Mouse (Mus musculus): ENCODE data around the gene Ccdc6. TPM values are rescaled to one million over a fixed set of nuclear protein-coding genes. Genes with fewer than 3 reads are reported as not detected.

Gene Ccdc6
- polyA plus RNA-seq, 1 experiment from 2014 or later = 10.7 TPM

DNA sequence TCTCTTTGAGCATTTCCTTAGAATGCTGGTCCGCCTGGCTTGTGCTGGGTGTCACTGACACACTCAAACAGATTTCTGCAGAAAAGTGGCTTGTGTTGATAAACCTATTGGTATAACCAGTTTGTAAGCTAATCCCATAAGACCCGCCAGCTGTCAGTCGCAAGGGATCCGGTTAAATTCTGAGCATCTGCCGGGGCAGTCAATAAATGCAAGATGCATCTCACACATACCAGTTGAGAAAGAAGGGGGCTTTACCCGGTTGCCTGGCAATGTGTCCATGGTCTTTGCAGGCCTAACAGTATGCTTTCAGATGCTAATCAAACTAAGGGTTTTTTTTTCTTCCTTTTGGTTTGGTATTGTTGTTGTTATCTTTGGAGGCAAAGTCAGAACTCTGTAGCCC lies 42.4 kb downstream of the Ccdc6 start:
- H3K4me1 ChIP-seq (ENCODE audit: insufficient read depth, low read depth, low read length) = peaks cover 2% of the 10 kb centered on the region; the same call in 1 of the 2 replicates
- ATAC-seq (no peak), DNase-seq (ENCODE audit: low spot score) (no peak)
- H3K27me3 ChIP-seq (replicated peaks; ENCODE audit: insufficient read depth, low read length) = no peaks in the 10 kb centered on the region
- H3K27ac ChIP-seq (ENCODE audit: low read length) = no peak overlapping the region
- no peak for TF ChIP-seq CTCF (IDR thresholded peaks at IDR 0.05)
- TF ChIP-seq EP300 (IDR thresholded peaks at IDR 0.05) = no peak
- H3K36me3 ChIP-seq (ENCODE audit: insufficient read depth, low read length) = no peaks in the 10 kb centered on the region
- WGBS = 84% methylated on average over 6 of the region's 6 CpGs
- H3K4me2 ChIP-seq (replicated peaks; ENCODE audit: low read depth, low read length) = no peak overlapping the region
- H3K9ac ChIP-seq (replicated peaks; ENCODE audit: low read depth) = no peak overlapping the region
- no peak overlapping the region for H3K4me3 ChIP-seq (ENCODE audit: low read depth, low read length)
- no peaks in the 10 kb centered on the region for H3K9me3 ChIP-seq (ENCODE audit: low read length)

DNA sequence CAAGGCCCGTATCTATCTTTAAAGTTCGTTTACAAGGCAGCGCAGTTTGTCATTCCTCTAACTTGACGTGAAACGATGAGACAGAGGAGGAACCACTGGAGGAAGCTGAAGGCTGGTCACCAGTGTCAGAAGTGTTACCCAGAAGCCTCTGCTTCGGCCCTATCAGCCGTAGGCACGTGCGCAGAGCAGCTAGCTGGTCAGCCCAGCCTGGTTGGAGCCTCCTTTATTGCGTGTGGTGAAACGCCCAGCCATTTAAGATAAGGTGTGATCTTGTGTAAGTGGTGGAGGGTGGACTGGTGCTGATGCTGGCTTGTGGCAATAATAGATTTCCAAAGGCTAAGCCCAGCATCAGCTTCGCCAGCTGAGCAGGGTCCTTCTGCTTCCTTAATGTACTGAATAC lies 43.5 kb downstream of the Ccdc6 start:
- Histone ChIP-seq H3K27ac (ENCODE audit: low read length) (no peak overlapping the region), H3K27me3 (replicated peaks; ENCODE audit: insufficient read depth, low read length) (no peaks in the 10 kb centered on the region), H3K4me1 (ENCODE audit: insufficient read depth, low read depth, low read length) (peaks cover 2% of the 10 kb centered on the region; the same call in 1 of the 2 replicates), H3K9me3 (ENCODE audit: low read length) (no peaks in the 10 kb centered on the region), H3K36me3 (ENCODE audit: insufficient read depth, low read length) (0 out of 2 replicates have a peak, but pooled peaks cover 4% of the 10 kb centered on the region), H3K4me2 (replicated peaks; ENCODE audit: low read depth, low read length) (no peak overlapping the region), H3K9ac (replicated peaks; ENCODE audit: low read depth) (no peak overlapping the region), H3K4me3 (ENCODE audit: low read depth, low read length) (no peak overlapping the region)
- TF ChIP-seq EP300 (IDR thresholded peaks at IDR 0.05) (no peak), CTCF (IDR thresholded peaks at IDR 0.05) (no peak)
- DNase-seq (ENCODE audit: low spot score) (no peak), ATAC-seq (no peak)
- WGBS = 78% methylated on average over 12 of the region's 12 CpGs

DNA sequence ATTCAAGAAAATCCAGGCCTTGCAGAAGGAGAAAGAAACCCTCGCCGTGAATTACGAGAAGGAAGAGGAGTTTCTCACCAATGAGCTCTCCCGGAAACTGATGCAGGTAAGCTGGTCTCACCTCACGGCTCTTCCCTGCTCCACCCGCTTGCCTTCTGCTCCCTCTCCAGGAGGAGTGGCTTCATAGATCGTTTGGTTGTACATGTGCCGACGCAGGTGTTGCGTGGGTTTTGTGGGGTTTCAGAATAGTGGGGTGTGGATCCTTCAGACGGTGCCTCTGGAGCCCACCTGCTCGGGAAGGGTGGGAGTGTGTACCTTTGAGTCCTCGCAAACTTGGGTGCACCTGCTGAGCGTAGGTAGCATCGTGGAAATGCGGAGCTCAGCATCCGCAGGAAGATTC lies 45.7 kb downstream of the Ccdc6 start:
- Histone ChIP-seq H3K4me2 (replicated peaks; ENCODE audit: low read depth, low read length) (no peak overlapping the region), H3K27ac (ENCODE audit: low read length) (no peak overlapping the region), H3K9me3 (ENCODE audit: low read length) (no peaks in the 10 kb centered on the region), H3K4me1 (ENCODE audit: insufficient read depth, low read depth, low read length) (peaks cover 2% of the 10 kb centered on the region; the same call in 1 of the 2 replicates), H3K27me3 (replicated peaks; ENCODE audit: insufficient read depth, low read length) (no peaks in the 10 kb centered on the region), H3K36me3 (ENCODE audit: insufficient read depth, low read length) (0 out of 2 replicates have a peak, but pooled peaks cover 11% of the 10 kb centered on the region), H3K9ac (replicated peaks; ENCODE audit: low read depth) (no peak overlapping the region), H3K4me3 (ENCODE audit: low read depth, low read length) (no peak overlapping the region)
- DNase-seq (ENCODE audit: low spot score) = no peak
- no peak for TF ChIP-seq CTCF (IDR thresholded peaks at IDR 0.05)
- TF ChIP-seq EP300 (IDR thresholded peaks at IDR 0.05) = no peak
- 93% methylated on average over 17 of the region's 17 CpGs for WGBS
- ATAC-seq = no peak

DNA sequence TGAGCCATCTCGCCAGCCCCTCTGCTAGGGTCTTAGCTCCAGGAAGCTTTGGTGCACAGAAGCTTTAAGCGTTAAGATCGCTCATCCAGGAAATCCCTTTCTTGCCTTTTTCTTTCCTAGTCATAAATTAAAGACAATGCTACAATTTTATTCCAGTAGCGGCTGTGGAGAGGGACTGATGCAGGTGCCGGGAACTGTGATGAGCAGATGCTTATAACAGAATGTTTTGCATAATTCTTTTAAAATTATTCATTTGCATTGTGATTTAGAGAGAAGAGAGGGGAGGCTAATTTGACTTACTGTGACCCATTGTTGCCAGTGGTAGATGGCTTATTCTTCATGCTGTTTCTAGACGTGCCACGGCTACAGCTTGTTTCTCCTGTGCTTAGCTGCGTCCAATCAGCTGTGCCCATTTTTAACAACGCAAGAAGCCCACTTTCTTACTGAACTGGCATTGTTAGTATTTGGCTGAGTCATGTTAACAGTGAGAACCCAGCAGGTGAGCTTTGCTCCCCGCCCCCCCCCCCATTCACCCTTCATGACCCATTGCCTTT lies 47.2 kb downstream of the Ccdc6 start:
- Histone ChIP-seq H3K27ac (ENCODE audit: low read length) (no peak overlapping the region), H3K4me1 (ENCODE audit: insufficient read depth, low read depth, low read length) (peaks cover 4% of the 10 kb centered on the region; the same call in 1 of the 2 replicates), H3K9ac (replicated peaks; ENCODE audit: low read depth) (no peak overlapping the region), H3K9me3 (ENCODE audit: low read length) (no peaks in the 10 kb centered on the region), H3K4me2 (replicated peaks; ENCODE audit: low read depth, low read length) (no peak overlapping the region), H3K36me3 (ENCODE audit: insufficient read depth, low read length) (0 out of 2 replicates have a peak, but pooled peaks cover 11% of the 10 kb centered on the region), H3K27me3 (replicated peaks; ENCODE audit: insufficient read depth, low read length) (no peaks in the 10 kb centered on the region), H3K4me3 (ENCODE audit: low read depth, low read length) (no peak overlapping the region)
- TF ChIP-seq EP300 (IDR thresholded peaks at IDR 0.05) (no peak), CTCF (IDR thresholded peaks at IDR 0.05) (no peak)
- ATAC-seq (no peak), DNase-seq (ENCODE audit: low spot score) (no peak)
- 92% methylated on average over 10 of the region's 10 CpGs for WGBS

DNA sequence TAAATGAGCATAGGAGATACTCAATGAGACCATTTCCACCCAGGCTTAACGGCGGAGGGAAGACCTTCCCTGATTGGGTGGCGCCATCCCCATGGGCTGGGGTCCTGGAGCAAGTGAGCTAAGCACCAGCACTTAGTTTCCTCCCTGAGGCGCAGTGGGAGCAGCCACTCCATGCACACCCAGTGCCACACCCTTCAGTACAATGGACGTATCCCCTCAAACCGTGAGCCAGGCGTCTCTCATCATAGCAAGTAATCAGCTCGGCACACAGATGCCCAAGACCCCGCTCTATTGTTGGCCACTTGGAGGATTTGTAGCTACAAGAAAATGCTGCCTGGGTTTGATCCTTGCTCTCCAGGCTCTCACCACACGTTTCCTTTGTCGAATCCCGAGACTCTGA lies 49.0 kb downstream of the Ccdc6 start:
- WGBS = 97% methylated on average over 12 of the region's 12 CpGs
- H3K4me3 ChIP-seq (ENCODE audit: low read depth, low read length) = no peak overlapping the region
- no peak overlapping the region for H3K27ac ChIP-seq (ENCODE audit: low read length)
- no peak overlapping the region for H3K9ac ChIP-seq (replicated peaks; ENCODE audit: low read depth)
- 0 out of 2 replicates have a peak, but pooled peaks cover 3% of the 10 kb centered on the region for H3K4me1 ChIP-seq (ENCODE audit: insufficient read depth, low read depth, low read length)
- no peak overlapping the region for H3K4me2 ChIP-seq (replicated peaks; ENCODE audit: low read depth, low read length)
- TF ChIP-seq CTCF (IDR thresholded peaks at IDR 0.05) (no peak), EP300 (IDR thresholded peaks at IDR 0.05) (no peak)
- 0 out of 2 replicates have a peak, but pooled peaks cover 11% of the 10 kb centered on the region for H3K36me3 ChIP-seq (ENCODE audit: insufficient read depth, low read length)
- H3K9me3 ChIP-seq (ENCODE audit: low read length) = no peaks in the 10 kb centered on the region
- ATAC-seq = no peak
- H3K27me3 ChIP-seq (replicated peaks; ENCODE audit: insufficient read depth, low read length) = no peaks in the 10 kb centered on the region
- DNase-seq (ENCODE audit: low spot score) = no peak

DNA sequence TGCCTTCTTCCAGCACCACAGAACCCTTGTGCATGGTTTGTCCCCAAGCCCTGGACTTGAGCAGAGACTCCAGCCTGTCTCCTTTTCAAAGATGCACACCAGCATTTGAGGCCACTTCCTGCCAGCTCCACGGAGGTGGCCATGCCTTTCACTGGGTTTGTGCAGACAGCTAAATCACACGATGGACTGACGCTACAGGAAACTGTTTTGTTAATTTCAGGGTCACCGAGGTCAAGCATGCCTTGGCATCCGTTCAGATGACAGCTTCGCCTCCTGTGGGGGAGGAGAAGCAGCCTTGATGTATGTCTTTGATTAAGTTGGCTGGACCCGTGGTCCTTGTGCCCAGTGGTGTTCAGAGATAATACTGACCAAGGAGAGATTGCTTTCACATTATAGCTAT lies 52.2 kb downstream of the Ccdc6 start:
- Histone ChIP-seq H3K36me3 (ENCODE audit: insufficient read depth, low read length) (0 out of 2 replicates have a peak, but pooled peaks cover 11% of the 10 kb centered on the region), H3K27ac (ENCODE audit: low read length) (no peak overlapping the region), H3K4me1 (ENCODE audit: insufficient read depth, low read depth, low read length) (0 out of 2 replicates have a peak, but pooled peaks cover 3% of the 10 kb centered on the region), H3K4me3 (ENCODE audit: low read depth, low read length) (no peak overlapping the region), H3K9ac (replicated peaks; ENCODE audit: low read depth) (no peak overlapping the region), H3K27me3 (replicated peaks; ENCODE audit: insufficient read depth, low read length) (no peaks in the 10 kb centered on the region), H3K9me3 (ENCODE audit: low read length) (no peaks in the 10 kb centered on the region), H3K4me2 (replicated peaks; ENCODE audit: low read depth, low read length) (no peak overlapping the region)
- TF ChIP-seq CTCF (IDR thresholded peaks at IDR 0.05) = no peak
- no peak for TF ChIP-seq EP300 (IDR thresholded peaks at IDR 0.05)
- ATAC-seq (peak; percentile 37), DNase-seq (ENCODE audit: low spot score) (peak; percentile 39)
- 22% methylated on average over 7 of the region's 7 CpGs for WGBS

Measured in lung, postnatal 0 days (tissue).